Mouse (Mus musculus): ENCODE measurements around the gene Sema6c. TPM values are rescaled to one million over a fixed set of nuclear protein-coding genes. Genes with fewer than 3 reads are reported as not detected.
"Not testable (repeated sequence)": the region's sequence is repeated elsewhere in the genome, so short reads cannot be mapped to it uniquely, and the experiment has no call there.

The Sema6c gene
- total RNA-seq, 4 experiments from 2014 or later = 4.0 to 13.1 (median 8.0) TPM

- no peak for DNase-seq
Observed at GRCm38 (mm10) chr3:95186100-95186499, 25.8 kb downstream of the Sema6c start.

- no peak for DNase-seq
Observed at GRCm38 (mm10) chr3:95186888-95187287, 26.6 kb downstream of the Sema6c start.

GRCm38 (mm10) chr3:95194721-95195135 is 34.5 kb downstream of the Sema6c start:
- no peak for DNase-seq

GRCm38 (mm10) chr3:95195772-95196171 is 35.5 kb downstream of the Sema6c start:
- DNase-seq = no peak

- no peak for DNase-seq
Observed at GRCm38 (mm10) chr3:95199101-95199500, 38.8 kb downstream of the Sema6c start.

GRCm38 (mm10) chr3:95200132-95200531 is 39.9 kb downstream of the Sema6c start:
- no peak for DNase-seq

GRCm38 (mm10) chr3:95200562-95200961 is 40.3 kb downstream of the Sema6c start:
- no peak for DNase-seq

- no peak for DNase-seq
Observed at GRCm38 (mm10) chr3:95203880-95204279, 43.6 kb downstream of the Sema6c start.

GRCm38 (mm10) chr3:95208286-95208685 is 48.0 kb downstream of the Sema6c start:
- DNase-seq = no peak

GRCm38 (mm10) chr3:95210585-95210984 is 50.3 kb downstream of the Sema6c start:
- no peak for DNase-seq

GRCm38 (mm10) chr3:95212889-95213608 is 52.8 kb downstream of the Sema6c start:
- DNase-seq = not testable (repeated sequence)

GRCm38 (mm10) chr3:95213609-95213975 is 53.3 kb downstream of the Sema6c start:
- no peak for DNase-seq

GRCm38 (mm10) chr3:95216655-95217254 is 56.5 kb downstream of the Sema6c start:
- no peak for DNase-seq

- DNase-seq = peak; percentile 92
Observed at GRCm38 (mm10) chr3:95217255-95218134, 57.2 kb downstream of the Sema6c start, which contains the start of gene Gabpb2. Gabpb2 (minus strand) TSS chr3:95217916.

- no peak for DNase-seq
Observed at GRCm38 (mm10) chr3:95218466-95219137, 58.3 kb downstream of the Sema6c start.

GRCm38 (mm10) chr3:95223041-95223440 is 62.8 kb downstream of the Sema6c start:
- no peak for DNase-seq

Small RNAs within 50 kb of the gene (microRNA-seq; reads per million reads assigned to microRNA genes)
- gene Mir8099-1 = 0 reads per million in 2 experiments

Other genes with a start within 250 kb of the Sema6c start
- 10 to 100 TPM; 43.1 to 69.2 (median 57.5) TPM for gene Selenbp1, start 227.4 kb upstream of the Sema6c start, total RNA-seq (2022)
- 10 to 100 TPM; 27.2 to 56.5 (median 40.3) TPM for gene Rfx5, start 206.4 kb upstream of the Sema6c start, total RNA-seq (2022)
- gene Pi4kb, start 185.7 kb upstream of the Sema6c start, total RNA-seq (2022) = 10 to 100 TPM; 59.3 to 87.5 (median 74.9) TPM
- 10 to 100 TPM; 33.8 to 57.6 (median 46.8) TPM for gene Zfp687, start 145.0 kb upstream of the Sema6c start, total RNA-seq (2022)
- gene Psmd4, start 117.8 kb upstream of the Sema6c start, total RNA-seq (2022) = 100 to 1,000 TPM; 219 to 265 (median 258) TPM
- 10 to 100 TPM; 47.4 to 69.4 (median 54.9) TPM for gene Pip5k1a, start 53.5 kb upstream of the Sema6c start, total RNA-seq (2022)
- gene Vps72, start 49.4 kb upstream of the Sema6c start, total RNA-seq (2022) = 10 to 100 TPM; 54.8 to 72.9 (median 63.4) TPM
- gene Tmod4, start 36.0 kb upstream of the Sema6c start, total RNA-seq (2022) = 1 to 10 TPM in 1 of 4 experiments, under 1 TPM in 1, not detected in 2; 0.56 to 1.5 TPM
- gene Scnm1, start 26.4 kb upstream of the Sema6c start, total RNA-seq (2022) = 10 to 100 TPM; 30.8 to 58.2 (median 43.5) TPM
- gene Lysmd1, start 26.4 kb upstream of the Sema6c start, total RNA-seq (2022) = 10 to 100 TPM in 3 of 4 experiments, 1 to 10 TPM in 1; 8.4 to 11.4 (median 10.4) TPM
- 1 to 10 TPM; 1.8 to 5.0 (median 3.2) TPM for gene Tnfaip8l2, start 18.1 kb upstream of the Sema6c start, total RNA-seq (2022)
- 10 to 100 TPM; 21.4 to 40.8 (median 28.2) TPM for gene Gabpb2, start 57.5 kb downstream of the Sema6c start, total RNA-seq (2022)
- 100 to 1,000 TPM in 2 of 4 experiments, 10 to 100 TPM in 2; 81.4 to 119 (median 97.4) TPM for gene Cdc42se1, start 68.3 kb downstream of the Sema6c start, total RNA-seq (2022)
- 1 to 10 TPM; 6.6 to 7.1 (median 6.8) TPM for gene Mllt11, start 71.7 kb downstream of the Sema6c start, total RNA-seq (2022)
- under 1 TPM in 1 of 4 experiments, not detected in 3; 0.19 TPM for gene Gm128, start 81.1 kb downstream of the Sema6c start, total RNA-seq (2022)
- under 1 TPM in 1 of 4 experiments, not detected in 3; 0.75 TPM for gene Bnipl, start 90.7 kb downstream of the Sema6c start, total RNA-seq (2022)
- gene Mindy1, start 120.9 kb downstream of the Sema6c start, total RNA-seq (2022) = 100 to 1,000 TPM; 127 to 191 (median 150) TPM
- 10 to 100 TPM; 26.8 to 34.8 (median 31.7) TPM for gene Prune1, start 121.6 kb downstream of the Sema6c start, total RNA-seq (2022)
- 1 to 10 TPM; 1.9 to 4.2 (median 3.0) TPM for gene Anxa9, start 146.7 kb downstream of the Sema6c start, total RNA-seq (2022)
- 100 to 1,000 TPM; 211 to 272 (median 241) TPM for gene Cers2, start 154.3 kb downstream of the Sema6c start, total RNA-seq (2022)
- gene Setdb1, start 196.7 kb downstream of the Sema6c start, total RNA-seq (2022) = 10 to 100 TPM; 22.2 to 38.1 (median 27.8) TPM
- gene 4930558C23Rik, start 242.4 kb downstream of the Sema6c start, total RNA-seq (2022) = not detected

Measured in adrenal gland, adult 8-10 months (tissue).